Mouse (Mus musculus) thymus, adult 2 months (tissue): ENCODE measurements around the gene Gm45717. TPM values are rescaled to one million over a fixed set of nuclear protein-coding genes. Genes with fewer than 3 reads are reported as not detected.
"Not testable (repeated sequence)": the region's sequence is repeated elsewhere in the genome, so short reads cannot be mapped to it uniquely, and the experiment has no call there.

ENCODE experiments used
- DNase-seq: peaks from one replicate; pipeline ENCODE4 v3.0.0; 2021
- H3K27ac ChIP-seq: fragments of 200-500 bp; 2 replicates; pipeline ENCODE4 v1.5.1; 2012; ENCODE audit warnings: low read length, control low read depth; ENCODE audit not compliant: control insufficient read depth, insufficient read depth
- H3K27me3 ChIP-seq: fragments of 200-500 bp; 2 replicates; pipeline ENCODE4 v1.6.1; 2012; ENCODE audit warnings: mild to moderate bottlenecking, low read length, moderate library complexity, mixed read lengths; ENCODE audit not compliant: control insufficient read depth, insufficient read depth
- H3K36me3 ChIP-seq: fragments of 200-500 bp; 2 replicates; pipeline ENCODE4 v1.6.1; 2012; ENCODE audit warnings: mild to moderate bottlenecking, low read length, moderate library complexity; ENCODE audit not compliant: control insufficient read depth, insufficient read depth
- H3K4me1 ChIP-seq: fragments of 200-500 bp; replicated peaks from 2 replicates; pipeline ENCODE4 v1.6.1; 2012; ENCODE audit warnings: low read length; ENCODE audit not compliant: control insufficient read depth, insufficient read depth
- H3K4me3 ChIP-seq: fragments of 200-500 bp; 2 replicates; pipeline ENCODE4 v1.5.1; 2012; ENCODE audit warnings: mild to moderate bottlenecking, low read length, control low read depth, moderate library complexity; ENCODE audit not compliant: control insufficient read depth, insufficient read depth
- CTCF ChIP-seq: fragments of 200-500 bp; IDR thresholded peaks from 2 replicates; pipeline ENCODE4 v1.5.1; 2012; ENCODE audit warnings: mild to moderate bottlenecking, control low read depth, low read length, moderate library complexity, borderline replicate concordance; ENCODE audit not compliant: control insufficient read depth, poor library complexity, insufficient read depth; ENCODE audit errors: extremely low read depth
- POLR2A ChIP-seq: fragments of 200-500 bp; IDR thresholded peaks from 2 replicates; pipeline ENCODE4 v1.6.1; 2012; ENCODE audit warnings: mild to moderate bottlenecking, low read length, control low read depth, moderate library complexity; ENCODE audit not compliant: control insufficient read depth, poor library complexity, insufficient read depth; ENCODE audit errors: extremely low read depth
- WGBS: fragments of 180-500 bp; shearing (Covaris S2); methylation state at CpG from one replicate; pipeline ENCODE4 v1.1.7; 2018; 5-methylcytosine and 5-hydroxymethylcytosine counted together
- polyA plus RNA-seq: library from polyadenylated mRNA; depleted of rRNA; stranded (reverse); fragments of >200 nt; gene quantifications from 2 replicates; pipeline ENCODE4 v1.2.3, GENCODE M21; 2012

The Gm45717 gene
- polyA plus RNA-seq, 1 experiment, result not detected

DNA sequence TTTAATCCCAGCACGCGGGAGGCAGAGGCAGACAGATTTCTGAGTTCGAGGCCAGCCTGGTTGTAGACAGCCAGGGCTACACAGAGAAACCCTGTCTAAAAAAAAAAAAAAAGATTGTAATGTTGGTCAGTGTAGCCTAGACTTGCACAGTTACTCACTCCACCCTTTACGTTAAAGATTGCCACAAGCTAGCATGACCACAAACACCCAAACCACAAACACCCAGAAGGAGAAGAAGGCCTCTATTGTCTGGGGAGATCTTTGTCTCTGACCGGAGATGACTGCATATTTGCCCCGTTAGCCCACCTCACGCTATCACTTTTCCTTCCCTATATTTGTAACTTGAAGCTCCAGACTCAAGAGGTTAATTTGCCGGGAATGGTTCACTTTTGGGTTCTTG is 26.0 kb upstream of the Gm45717 start:
- H3K4me3 ChIP-seq, result no peak overlapping the region
- no peaks in the 10 kb centered on the region for H3K4me1 ChIP-seq
- H3K27me3 ChIP-seq, result no peaks in the 10 kb centered on the region
- WGBS, result 29% methylated on average over 8 of the region's 8 CpGs
- no peak overlapping the region for H3K27ac ChIP-seq
- TF ChIP-seq CTCF (no peak), POLR2A (no peak)
- no peaks in the 10 kb centered on the region for H3K36me3 ChIP-seq
- no peak for DNase-seq

DNA sequence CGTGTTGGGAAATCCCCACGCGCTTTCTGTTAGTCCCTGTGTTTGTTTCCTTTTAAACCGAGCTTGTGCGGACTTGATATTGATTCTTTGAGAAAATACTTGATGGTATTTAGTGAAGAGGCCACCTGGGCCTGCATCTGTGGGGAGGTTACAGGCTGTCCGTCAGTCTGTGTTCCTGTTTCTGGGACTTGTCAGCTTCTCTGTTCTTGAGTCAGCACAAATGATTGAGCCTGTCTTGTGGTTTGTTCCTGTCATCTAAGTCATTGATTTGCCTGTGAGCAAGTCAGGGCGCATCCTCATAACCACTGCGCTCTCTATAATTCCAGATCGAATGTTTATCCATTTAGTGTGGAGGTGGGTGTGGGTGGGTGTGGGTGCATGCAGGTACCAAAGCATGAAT is 21.0 kb upstream of the Gm45717 start:
- DNase-seq, H3K36me3 ChIP-seq, H3K27ac ChIP-seq, H3K4me3 ChIP-seq, H3K27me3 ChIP-seq, H3K4me1 ChIP-seq: not testable (repeated sequence)
- 62% methylated on average over 9 of the region's 9 CpGs for WGBS

DNA sequence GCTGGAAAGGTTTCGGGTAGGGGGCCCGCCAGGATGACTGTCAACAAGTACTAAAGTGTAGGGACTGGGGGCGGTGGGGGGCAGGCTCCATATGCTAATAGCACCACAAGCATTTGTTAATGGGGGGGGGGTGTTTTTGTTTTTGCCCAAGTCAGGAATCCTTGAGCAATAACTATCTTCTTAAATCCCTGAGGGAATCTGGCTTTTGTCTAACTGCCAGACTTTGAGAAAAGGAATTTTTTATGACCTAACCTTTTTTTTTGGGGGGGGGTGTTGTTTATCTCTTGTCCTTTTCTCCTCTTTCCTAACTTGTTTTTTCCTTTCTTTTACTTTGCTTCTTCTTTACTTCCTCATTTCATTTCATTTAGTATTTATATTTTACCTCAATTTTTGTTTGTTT is 19.7 kb upstream of the Gm45717 start:
- 91% methylated on average over 3 of the region's 3 CpGs for WGBS
- DNase-seq, result no peak
- Histone ChIP-seq H3K27me3 (no peaks in the 10 kb centered on the region), H3K27ac (no peak overlapping the region), H3K4me1 (no peaks in the 10 kb centered on the region), H3K4me3 (no peak overlapping the region), H3K36me3 (no peaks in the 10 kb centered on the region)
- no peak for TF ChIP-seq CTCF
- TF ChIP-seq POLR2A, result no peak

DNA sequence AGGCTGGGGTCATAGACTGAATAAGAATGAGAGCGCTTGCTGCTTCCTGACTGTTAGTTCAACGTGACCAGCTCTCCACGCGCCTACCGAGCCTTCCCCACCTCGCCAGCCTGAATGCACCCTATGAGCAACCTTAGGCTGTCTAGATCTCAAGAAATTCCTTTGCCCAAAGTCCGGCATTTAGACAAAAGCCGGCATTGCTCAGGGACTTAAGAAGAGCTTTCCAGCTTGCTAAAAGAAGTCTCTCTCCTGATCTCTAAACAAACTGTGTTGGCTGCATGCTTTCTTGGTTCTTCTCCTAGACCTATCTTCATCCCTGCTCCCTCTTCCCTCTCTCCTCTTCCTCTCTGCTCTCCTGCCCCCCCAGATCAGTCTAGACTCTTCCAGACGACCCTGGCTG is 19.2 kb upstream of the Gm45717 start:
- TF ChIP-seq CTCF (no peak), POLR2A (no peak)
- WGBS, result 60% methylated on average over 9 of the region's 9 CpGs
- Histone ChIP-seq H3K4me3 (no peak overlapping the region), H3K4me1 (no peaks in the 10 kb centered on the region), H3K36me3 (no peaks in the 10 kb centered on the region), H3K27ac (no peak overlapping the region), H3K27me3 (no peaks in the 10 kb centered on the region)
- DNase-seq, result no peak

DNA sequence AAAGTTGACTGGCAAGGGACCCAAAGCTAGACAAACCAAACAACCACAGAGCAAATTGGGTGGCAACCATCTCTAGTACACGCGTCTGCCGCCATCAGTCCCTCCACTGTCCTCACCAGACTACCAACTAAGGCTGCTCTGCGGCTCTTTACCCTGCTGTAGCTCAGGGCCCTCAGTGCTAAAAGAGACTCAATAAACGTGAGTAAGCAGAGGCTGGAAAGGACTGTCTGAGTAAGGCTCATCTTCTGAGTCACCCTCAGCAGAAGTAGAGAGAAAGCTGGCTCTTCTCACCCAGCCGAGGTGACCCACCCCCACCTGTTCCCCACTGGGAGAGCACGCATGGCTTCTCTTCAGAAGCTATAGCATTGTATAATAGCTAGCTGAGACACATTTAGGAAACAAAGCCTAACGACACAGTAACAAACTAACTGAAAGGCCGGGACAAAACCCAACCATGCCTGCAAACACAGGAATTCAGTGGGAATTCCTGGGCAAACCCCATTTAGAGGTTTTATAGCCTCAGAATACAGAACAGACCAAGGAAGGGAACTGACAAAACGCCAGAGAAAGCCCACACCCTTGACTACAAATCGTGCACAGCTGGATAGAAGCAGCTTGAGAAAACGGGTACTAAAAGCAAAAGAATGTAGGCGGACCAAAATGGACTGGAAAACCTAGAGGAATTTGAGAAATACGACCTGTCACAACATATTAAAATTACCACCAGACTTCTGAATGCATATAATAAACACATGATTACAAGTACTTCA is 17.8 kb upstream of the Gm45717 start:
- no peaks in the 10 kb centered on the region for H3K4me1 ChIP-seq
- no peak overlapping the region for H3K4me3 ChIP-seq
- DNase-seq, result no peak
- no peak overlapping the region for H3K27ac ChIP-seq
- no peaks in the 10 kb centered on the region for H3K36me3 ChIP-seq
- TF ChIP-seq CTCF (no peak), POLR2A (no peak)
- H3K27me3 ChIP-seq, result no peaks in the 10 kb centered on the region
- WGBS, result 72% methylated on average over 14 of the region's 14 CpGs

DNA sequence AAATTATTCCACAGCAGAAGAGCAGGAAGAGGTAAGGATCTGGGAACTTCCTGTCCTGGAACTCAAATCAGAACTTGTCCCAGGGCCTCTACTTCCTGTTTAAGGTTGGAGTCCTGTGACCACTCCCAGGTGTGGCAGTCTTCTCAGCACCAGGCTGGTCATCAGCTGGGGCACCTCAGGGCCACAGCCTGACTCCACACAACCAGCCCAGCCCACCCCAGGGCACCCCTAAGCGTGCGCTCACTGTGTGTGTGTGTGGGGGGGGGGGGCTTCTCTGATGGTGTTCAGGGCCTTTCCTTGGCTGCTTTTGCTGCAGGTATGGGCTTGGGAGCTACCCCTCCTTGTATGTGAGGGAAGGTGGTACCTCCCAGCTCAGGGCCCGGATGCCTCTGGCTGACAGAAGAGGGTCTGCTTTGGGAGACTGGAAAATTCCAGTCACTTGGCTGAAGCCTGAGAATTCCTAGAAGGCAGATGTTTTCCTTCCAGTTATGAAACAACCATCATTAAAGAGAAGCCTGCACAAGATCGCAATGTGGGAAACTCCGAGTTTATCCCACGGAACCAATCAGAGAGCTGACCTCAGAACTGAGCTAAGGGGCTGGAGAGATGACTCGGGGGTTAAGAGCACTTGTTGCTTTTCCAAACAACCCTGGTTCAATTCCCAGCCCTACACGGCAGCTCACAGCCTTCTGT is 15.9 kb upstream of the Gm45717 start:
- DNase-seq, result no peak
- WGBS, result 95% methylated on average over 8 of the region's 8 CpGs

DNA sequence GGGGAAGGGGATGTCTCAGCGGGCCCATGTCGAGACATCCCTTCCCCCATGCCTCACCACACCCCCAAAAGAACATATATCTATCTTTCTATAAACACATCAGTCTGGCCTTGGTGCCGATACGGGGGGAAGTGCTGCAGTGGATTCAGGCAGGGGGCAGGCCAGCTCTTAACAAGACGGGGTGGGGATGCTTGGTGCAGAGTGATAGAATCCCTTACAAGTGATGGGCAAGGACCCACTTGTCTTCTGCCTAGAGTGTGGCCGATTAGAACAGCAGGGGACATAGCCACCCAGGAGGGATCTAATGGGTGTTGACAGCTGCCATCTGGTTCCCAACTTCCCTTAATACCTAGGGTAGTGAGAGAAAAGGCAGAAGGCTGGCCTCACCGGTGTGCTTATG is 15.2 kb upstream of the Gm45717 start:
- DNase-seq, result no peak
- H3K27ac ChIP-seq, result no peak overlapping the region
- no peak overlapping the region for H3K4me3 ChIP-seq
- no peak for TF ChIP-seq POLR2A
- TF ChIP-seq CTCF, result no peak
- H3K4me1 ChIP-seq, result no peaks in the 10 kb centered on the region
- H3K27me3 ChIP-seq, result no peaks in the 10 kb centered on the region
- 60% methylated on average over 7 of the region's 7 CpGs for WGBS
- H3K36me3 ChIP-seq, result no peaks in the 10 kb centered on the region

More for the DNA sequence above, 15.9 kb upstream of the Gm45717 start:
- no peak overlapping the region for H3K27ac ChIP-seq
- TF ChIP-seq CTCF (no peak), POLR2A (no peak)
- no peaks in the 10 kb centered on the region for H3K4me1 ChIP-seq
- H3K36me3 ChIP-seq, result no peaks in the 10 kb centered on the region
- no peak overlapping the region for H3K4me3 ChIP-seq
- H3K27me3 ChIP-seq, result no peaks in the 10 kb centered on the region

DNA sequence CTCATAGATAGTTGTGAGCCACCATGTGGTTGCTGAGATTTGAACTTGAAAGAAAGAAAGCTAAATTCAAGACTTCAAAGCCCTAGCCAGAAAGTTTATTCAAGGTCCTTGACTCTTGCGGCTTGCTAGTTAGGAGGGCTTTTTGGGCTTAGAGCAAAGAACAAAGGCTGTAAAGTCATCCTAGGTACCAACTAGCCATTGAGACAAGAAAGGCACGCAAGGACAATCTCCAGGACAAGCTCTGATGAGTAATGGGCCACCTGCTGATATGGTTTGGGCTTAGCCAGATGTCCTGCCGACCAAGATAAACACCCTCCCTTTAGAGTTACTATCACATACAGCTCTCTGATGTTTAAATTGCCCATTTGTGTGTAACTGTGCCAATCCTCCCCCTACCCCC is 13.0 kb upstream of the Gm45717 start:
- not testable (repeated sequence) for H3K4me3 ChIP-seq, H3K36me3 ChIP-seq, H3K4me1 ChIP-seq, H3K27me3 ChIP-seq, DNase-seq, H3K27ac ChIP-seq
- 29% methylated on average over 3 of the region's 3 CpGs for WGBS
